Mouse (Mus musculus) megakaryocyte-erythroid progenitor cell, adult 5-6 weeks (primary cell): Measurements from ENCODE around the gene Sgpl1. TPM values are rescaled to one million over a fixed set of nuclear protein-coding genes. Genes with fewer than 3 reads are reported as not detected.
A peak's percentile ranks its signal among the peaks of the same experiment; 100 is the strongest.

Experiments used
- ATAC-seq: replicated peaks from 2 replicates; pipeline ENCODE4 v1.8.0; 2016; ENCODE audit warnings: mild to moderate bottlenecking, inconsistent platforms; ENCODE audit not compliant: severe bottlenecking, poor library complexity, low FRiP score, low TSS enrichment
- total RNA-seq, 2 experiments: library from RNA; stranded (forward) in 1 of 2; stranded (reverse) in 1 of 2; fragments of 200-1000, 215-1000 nt in 1 of 2; fragments of >200 nt in 1 of 2; fragmentation: Nextera tagmentation in 1 of 2; gene quantifications; 2 replicates each; pipeline ENCODE4 v1.2.3; 2014 to 2017

Gene Sgpl1
- total RNA-seq (2014; fragmentation: Nextera tagmentation) (18.2 and 34.1 TPM in 2 replicates), total RNA-seq (2017) (7.0 and 25.2 TPM in 2 replicates)

DNA sequence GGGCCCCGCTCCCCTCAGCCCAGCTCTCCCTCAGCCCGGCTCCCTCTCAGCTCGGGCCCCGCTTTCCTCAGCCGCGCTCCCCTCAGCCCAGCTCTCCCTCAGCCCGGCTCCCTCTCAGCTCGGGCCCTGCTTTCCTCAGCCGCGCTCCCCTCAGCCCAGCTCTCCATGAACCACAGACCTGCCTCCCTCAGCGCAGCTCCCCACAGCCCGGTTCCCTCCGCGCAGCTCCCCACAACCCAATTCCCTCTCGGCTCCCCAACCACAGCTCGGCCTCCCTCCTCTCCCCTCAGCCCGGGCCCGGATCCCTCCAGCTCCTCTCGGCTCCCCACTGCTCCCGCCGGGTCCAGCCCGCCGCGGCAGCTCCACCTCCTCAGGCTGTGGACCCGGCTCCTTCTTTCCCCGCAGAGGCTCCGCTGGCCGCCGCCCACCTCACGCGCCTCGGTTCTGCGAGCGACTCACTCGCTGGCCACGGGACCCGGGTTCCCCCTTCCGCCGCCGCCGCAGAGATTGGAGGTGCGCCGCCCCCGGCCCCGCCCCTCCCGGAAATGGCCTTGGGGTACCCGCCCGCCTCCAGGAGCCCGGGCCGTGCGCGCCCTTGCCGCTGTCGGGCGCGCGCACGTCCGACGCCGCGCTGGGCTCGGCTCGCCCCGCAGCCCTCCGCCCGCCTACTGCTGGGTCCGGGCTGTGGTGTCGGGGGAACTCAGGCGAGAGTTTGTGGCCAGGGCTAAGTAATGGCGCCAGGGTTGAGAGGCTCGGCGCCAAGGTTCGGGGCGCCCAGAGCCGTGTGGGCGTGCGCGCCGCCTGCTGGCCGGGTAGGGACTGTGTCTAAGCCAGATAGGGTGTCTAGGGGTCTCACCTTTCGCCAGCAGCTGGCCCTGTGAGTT, at the start of gene Sgpl1:
Gene Sgpl1, minus strand, starts transcription at position 547 of the 884 bp plus-strand sequence.
- ATAC-seq: peak; percentile 84

- no peak for ATAC-seq
Measured at GRCm38 (mm10) chr10:61195718-61196291, 48.3 kb upstream of the Sgpl1 start.

GRCm38 (mm10) chr10:61195216-61195615, 47.7 kb upstream of the Sgpl1 start:
- ATAC-seq: no peak

GRCm38 (mm10) chr10:61194611-61195010, 47.1 kb upstream of the Sgpl1 start:
- no peak for ATAC-seq

GRCm38 (mm10) chr10:61188010-61188409, 40.5 kb upstream of the Sgpl1 start:
- no peak for ATAC-seq

- ATAC-seq: no peak
Measured at GRCm38 (mm10) chr10:61187001-61187400, 39.5 kb upstream of the Sgpl1 start.

DNA sequence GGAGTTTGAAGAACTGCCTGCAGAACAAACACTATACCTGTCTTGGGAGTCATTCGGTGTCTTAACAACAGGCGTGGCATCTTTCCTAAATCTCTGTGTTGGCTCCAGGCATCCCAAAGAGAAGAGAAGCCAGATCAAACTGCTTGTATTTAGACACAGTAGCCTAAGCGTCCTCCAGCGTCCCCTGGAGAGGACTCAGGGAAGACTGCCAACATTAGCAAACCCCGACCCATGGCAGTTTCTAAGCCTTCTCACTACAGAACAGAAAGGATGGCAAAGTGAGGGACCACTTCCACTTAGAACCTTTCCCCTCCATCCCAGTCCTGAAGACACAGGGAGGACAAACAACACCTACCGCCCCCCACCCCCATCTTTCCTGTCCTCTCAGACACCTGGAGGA, 32.4 kb upstream of the Sgpl1 start:
- ATAC-seq: no peak

DNA sequence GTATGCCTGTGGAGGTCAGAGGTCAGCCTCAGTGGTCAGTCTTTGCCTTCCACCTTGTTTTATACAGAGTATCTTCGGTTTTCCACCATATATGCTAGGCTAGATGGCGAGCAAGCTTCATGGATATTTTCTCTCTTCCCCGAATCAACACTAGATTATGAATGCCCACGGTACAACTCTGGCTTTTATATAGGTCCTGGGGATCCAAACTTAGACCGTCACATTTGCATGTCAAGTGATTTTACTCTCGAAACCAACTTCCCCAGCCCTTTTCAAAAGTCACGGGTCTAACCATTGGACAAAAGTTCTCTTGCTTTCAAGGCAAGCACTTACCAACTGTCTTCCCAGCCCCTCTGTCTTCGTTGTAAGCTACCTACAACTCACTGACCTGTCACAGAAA, 31.2 kb upstream of the Sgpl1 start:
- no peak for ATAC-seq

GRCm38 (mm10) chr10:61177751-61178150, 30.2 kb upstream of the Sgpl1 start:
- ATAC-seq: no peak

DNA sequence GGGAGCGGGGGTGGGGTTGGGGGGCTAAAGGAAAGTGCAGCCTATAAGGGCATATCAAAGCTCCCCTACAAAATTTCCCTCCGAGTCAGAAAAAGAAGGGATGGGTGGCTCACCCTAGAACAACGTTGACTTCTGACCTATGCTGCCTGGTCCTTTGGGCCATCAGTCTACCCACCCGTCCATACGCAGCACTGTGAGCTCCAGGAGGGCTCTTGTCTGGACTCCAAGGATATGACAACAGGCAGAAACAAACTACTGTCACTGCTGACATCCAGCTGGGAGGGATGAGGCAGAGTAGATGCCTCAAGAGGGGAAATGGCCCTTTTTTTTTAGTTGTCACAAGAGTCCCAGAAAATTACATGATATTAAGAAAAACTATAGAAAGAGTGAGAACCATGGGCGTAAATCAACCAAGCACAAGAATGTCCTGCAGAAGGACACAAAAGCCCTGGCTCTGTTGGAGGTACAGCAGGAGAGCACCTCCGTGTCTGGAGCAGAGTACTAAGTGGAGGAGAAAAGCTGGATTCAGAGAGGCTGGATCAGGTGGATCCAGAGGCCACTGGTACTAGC, 28.8 kb upstream of the Sgpl1 start:
- ATAC-seq: no peak

DNA sequence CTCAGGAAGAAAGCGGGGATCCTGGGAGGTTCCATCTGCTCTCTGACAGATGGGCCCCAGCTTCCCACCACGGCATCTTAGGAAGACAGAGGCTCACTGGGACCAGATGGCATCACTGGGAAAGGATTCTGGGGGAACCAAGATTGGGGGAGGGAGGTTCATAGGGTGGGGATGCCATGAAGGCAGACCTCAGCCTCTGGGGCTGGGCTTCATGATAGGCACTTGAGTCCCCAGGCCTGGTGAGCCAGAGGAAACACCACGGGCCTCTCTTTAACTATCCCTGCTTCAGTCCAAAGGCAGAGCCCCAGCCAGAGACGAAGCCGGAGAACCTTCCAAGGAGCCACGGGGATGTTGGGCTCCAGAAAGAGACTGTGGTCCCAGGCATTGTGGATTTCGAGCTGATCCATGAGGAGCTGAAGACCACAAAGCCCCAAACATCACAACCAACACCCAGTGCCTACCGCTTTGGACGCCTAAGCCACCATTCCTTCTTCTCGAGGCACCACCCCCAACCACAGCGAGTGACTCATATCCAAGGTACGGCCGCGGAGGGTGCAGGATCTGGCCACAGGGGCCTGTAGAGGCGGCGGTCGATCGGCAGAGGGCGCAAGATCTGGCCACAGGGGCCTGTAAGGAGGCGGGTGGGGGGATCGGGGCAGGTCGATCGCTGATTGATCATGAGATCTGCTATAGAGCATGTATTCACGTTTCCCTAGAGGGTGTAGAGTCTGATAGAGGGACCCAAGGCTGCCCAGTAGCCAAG, 28.1 kb upstream of the Sgpl1 start:
- ATAC-seq: peak; percentile 60

GRCm38 (mm10) chr10:61174711-61175441, 27.4 kb upstream of the Sgpl1 start:
- ATAC-seq: no peak

DNA sequence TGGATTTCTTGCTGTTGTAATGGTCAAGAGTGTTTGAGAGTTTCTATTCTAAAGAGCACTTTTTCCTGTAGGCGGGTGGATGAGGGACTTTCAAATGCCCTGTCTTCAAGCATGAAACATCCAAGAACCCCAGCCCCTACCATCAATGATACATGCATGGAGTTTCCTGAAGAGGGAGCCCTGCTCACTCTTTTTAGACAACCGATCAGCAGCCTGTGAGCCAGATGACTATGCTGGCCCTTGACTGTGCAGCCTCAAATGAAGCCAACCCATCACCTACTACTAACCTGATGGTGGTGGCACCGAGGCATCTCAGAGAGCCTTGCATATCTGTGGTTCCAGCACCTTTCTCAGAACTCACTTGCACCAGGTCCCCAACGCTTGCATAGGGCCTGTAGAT, 25.0 kb upstream of the Sgpl1 start:
- no peak for ATAC-seq

DNA sequence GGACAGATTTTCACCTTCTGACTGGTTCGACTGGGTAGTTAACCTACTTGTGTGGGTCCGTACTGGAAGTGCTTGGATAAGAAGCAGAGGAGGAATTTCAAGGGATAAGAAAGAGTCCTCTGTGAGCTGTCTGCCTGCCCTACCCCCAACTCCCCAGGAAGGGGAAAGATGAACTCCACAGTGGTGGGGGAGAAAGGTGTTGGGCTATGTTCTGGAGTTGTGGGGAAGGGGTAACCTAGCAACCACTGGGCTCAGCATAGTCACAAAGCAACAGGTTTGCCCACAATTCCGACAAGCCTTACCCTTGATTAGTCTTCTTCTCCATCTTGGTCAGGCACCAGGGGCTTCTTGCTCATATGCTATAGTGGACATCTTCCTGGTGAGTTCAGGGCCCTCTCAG, 24.2 kb upstream of the Sgpl1 start, which contains the start of gene Tbata:
Gene Tbata, plus strand, starts transcription at position 301 of the 400 bp plus-strand sequence.
- no peak for ATAC-seq

DNA sequence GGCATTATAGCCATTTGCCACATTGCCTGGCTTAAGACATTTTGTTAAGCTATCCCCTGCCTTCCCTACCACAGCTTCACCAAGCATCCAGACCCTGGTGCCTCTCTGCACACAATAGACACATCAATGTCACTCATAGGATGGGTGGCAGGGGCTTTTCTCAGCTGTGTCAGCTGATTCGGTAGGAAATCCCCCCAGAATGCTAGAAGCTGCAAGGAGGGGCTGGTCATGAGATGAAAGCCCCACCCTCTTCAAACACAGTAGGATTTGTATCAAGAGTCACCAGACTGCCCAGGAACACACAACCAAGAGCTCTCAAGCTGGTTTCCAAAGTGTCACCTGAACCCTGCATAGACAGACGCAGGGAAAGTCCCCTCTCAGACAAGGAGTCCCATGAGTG, 20.9 kb upstream of the Sgpl1 start:
- no peak for ATAC-seq

DNA sequence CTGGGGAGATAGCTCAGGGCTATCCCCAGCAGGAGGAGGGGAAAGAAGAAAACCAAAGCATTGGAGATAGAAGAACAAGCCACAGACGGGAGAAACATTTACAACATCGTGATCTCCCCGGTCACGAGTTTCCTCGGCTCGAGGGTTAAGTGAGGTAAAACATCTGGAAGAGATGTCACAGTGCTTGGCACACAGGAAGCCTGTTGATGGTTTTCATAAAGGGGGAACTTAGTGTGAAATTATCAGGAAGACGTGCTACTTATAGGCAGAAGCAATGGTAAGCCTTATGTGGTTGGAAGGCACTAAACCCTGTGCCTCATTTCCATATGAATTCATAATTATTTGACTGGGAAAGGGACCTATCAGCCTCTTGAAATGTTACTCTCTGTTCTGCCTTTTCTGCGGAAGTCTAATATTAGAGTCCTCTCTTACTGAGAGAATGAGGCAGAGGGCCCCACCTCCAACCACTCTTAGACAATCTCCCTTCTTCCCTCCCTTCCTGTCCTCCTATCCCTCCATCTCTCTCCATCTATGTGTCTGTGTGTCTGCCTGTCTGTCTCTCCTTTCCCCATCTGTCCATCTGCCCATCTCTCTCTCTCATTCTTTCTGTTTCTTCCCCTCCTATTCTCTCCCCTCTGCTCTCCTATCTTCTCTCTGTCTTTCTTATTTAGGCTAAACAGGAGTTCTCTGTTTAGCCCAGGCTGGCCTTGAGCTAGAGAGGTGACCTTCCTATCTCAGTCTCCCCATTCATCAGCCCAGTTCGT, 20.0 kb upstream of the Sgpl1 start:
- ATAC-seq: no peak

- no peak for ATAC-seq
Measured at GRCm38 (mm10) chr10:61162366-61162765, 14.9 kb upstream of the Sgpl1 start.

DNA sequence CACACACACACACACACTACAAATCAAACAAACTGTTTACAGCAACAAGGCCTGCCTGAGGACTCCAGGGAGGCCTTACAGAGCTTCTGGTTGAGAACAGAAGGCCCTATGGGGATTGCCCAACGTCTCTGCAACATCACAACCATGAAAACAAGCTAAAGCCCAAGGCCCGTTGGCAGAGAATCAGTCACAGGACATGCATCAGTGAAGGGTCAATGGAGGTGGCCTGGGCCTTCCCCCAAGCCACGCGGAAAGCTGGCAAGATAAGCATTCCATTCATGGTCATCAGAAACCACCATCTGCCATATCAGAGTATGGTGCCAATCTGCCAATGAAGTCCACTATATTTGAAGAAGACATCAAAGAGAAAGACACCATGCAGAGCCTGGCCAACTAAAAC, 13.2 kb upstream of the Sgpl1 start:
- ATAC-seq: no peak

DNA sequence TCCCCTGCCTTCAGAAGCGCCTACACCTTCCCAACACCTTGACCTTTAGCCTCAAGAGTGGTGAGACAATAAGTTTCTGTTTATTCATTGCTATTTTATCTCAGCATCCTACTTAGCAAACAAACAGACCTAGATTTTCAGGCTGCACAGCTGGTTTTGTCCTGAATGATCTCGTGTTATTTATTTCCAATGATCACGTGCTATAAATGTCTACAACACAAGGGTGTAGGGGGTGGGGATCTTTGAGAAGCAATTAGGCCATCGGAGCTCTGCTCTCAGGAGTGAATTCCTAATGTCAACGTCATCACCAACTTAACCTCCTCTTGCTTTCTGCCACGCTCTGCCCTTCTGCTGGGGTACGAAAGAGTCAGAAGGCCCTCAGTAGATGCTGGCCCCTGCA, 12.6 kb upstream of the Sgpl1 start:
- ATAC-seq: no peak
